Mouse (Mus musculus): Measurements from ENCODE around the gene Gm21119. TPM values are rescaled to one million over a fixed set of nuclear protein-coding genes. Genes with fewer than 3 reads are reported as not detected.
"Not testable (repeated sequence)": the region's sequence is repeated elsewhere in the genome, so short reads cannot be mapped to it uniquely, and the experiment has no call there.

The Gm21119 gene
- polyA plus RNA-seq (2016; fragmentation: Nextera tagmentation; extraction: Ambion mirVana), result 0.08 and 0.09 TPM in 2 replicates

GRCm38 (mm10) chr8:20614619-20615018 is at the start of gene Gm21119:
Gene Gm21119 (plus strand): TSS chr8:20614919.
- H3K9ac ChIP-seq; H3K4me1 ChIP-seq; H3K4me3 ChIP-seq; H3K36me3 ChIP-seq; H3K27me3 ChIP-seq; H3K9me3 ChIP-seq; H3K27ac ChIP-seq; H3K4me2 ChIP-seq (replicated peaks); ATAC-seq (ENCODE audit: insufficient number of reproducible peaks, insufficient read depth, low FRiP score, low TSS enrichment): not testable (repeated sequence)
- WGBS, result no CpG with 5 or more reads among the region's 2 CpGs

- H3K27me3 ChIP-seq, result not testable (repeated sequence)
These were observed 48.0 kb upstream of the Gm21119 start for GRCm38 (mm10) chr8:20566753-20567152.

GRCm38 (mm10) chr8:20581081-20581480 is 33.6 kb upstream of the Gm21119 start:
- H3K4me3 ChIP-seq; H3K9me3 ChIP-seq; H3K27ac ChIP-seq; H3K9ac ChIP-seq; H3K4me2 ChIP-seq (replicated peaks); H3K27me3 ChIP-seq; ATAC-seq (ENCODE audit: insufficient number of reproducible peaks, insufficient read depth, low FRiP score, low TSS enrichment); H3K36me3 ChIP-seq; H3K4me1 ChIP-seq: not testable (repeated sequence)
- 91% methylated on average over 5 of the region's 6 CpGs for WGBS

More at GRCm38 (mm10) chr8:20566753-20567152, 48.0 kb upstream of the Gm21119 start:
- H3K36me3 ChIP-seq; H3K9me3 ChIP-seq; H3K27ac ChIP-seq; ATAC-seq (ENCODE audit: insufficient number of reproducible peaks, insufficient read depth, low FRiP score, low TSS enrichment); H3K4me1 ChIP-seq; H3K4me2 ChIP-seq (replicated peaks); H3K9ac ChIP-seq; H3K4me3 ChIP-seq: not testable (repeated sequence)
- 80% methylated on average over 1 of the region's 1 CpGs for WGBS

GRCm38 (mm10) chr8:20582772-20583171 is 31.9 kb upstream of the Gm21119 start:
- not testable (repeated sequence) for H3K4me2 ChIP-seq (replicated peaks); H3K4me3 ChIP-seq; H3K9me3 ChIP-seq; H3K9ac ChIP-seq; H3K36me3 ChIP-seq; H3K27me3 ChIP-seq; H3K27ac ChIP-seq; ATAC-seq (ENCODE audit: insufficient number of reproducible peaks, insufficient read depth, low FRiP score, low TSS enrichment); H3K4me1 ChIP-seq
- 80% methylated on average over 4 of the region's 6 CpGs for WGBS

- ATAC-seq (ENCODE audit: insufficient number of reproducible peaks, insufficient read depth, low FRiP score, low TSS enrichment), result peak; percentile 69; the same call in 1 of the 2 replicates
- H3K27ac ChIP-seq; H3K9me3 ChIP-seq; H3K9ac ChIP-seq; H3K4me1 ChIP-seq; H3K4me3 ChIP-seq; H3K27me3 ChIP-seq; H3K36me3 ChIP-seq; H3K4me2 ChIP-seq (replicated peaks): not testable (repeated sequence)
- 29% methylated on average over 9 of the region's 12 CpGs for WGBS
These were observed 26.2 kb upstream of the Gm21119 start for GRCm38 (mm10) chr8:20588268-20589177.

GRCm38 (mm10) chr8:20589178-20589539 is 25.6 kb upstream of the Gm21119 start:
- H3K9ac ChIP-seq; H3K9me3 ChIP-seq; H3K4me2 ChIP-seq (replicated peaks); H3K27me3 ChIP-seq; H3K36me3 ChIP-seq; H3K4me3 ChIP-seq; H3K4me1 ChIP-seq; H3K27ac ChIP-seq: not testable (repeated sequence)
- WGBS, result 77% methylated on average over 2 of the region's 4 CpGs
- peak; percentile 47; the same call in 1 of the 2 replicates for ATAC-seq (ENCODE audit: insufficient number of reproducible peaks, insufficient read depth, low FRiP score, low TSS enrichment)

GRCm38 (mm10) chr8:20590117-20590997 is 24.4 kb upstream of the Gm21119 start:
- H3K27ac ChIP-seq; ATAC-seq (ENCODE audit: insufficient number of reproducible peaks, insufficient read depth, low FRiP score, low TSS enrichment): not testable (repeated sequence)

GRCm38 (mm10) chr8:20591002-20591401 is 23.7 kb upstream of the Gm21119 start:
- 88% methylated on average over 5 of the region's 8 CpGs for WGBS
- H3K27ac ChIP-seq; H3K27me3 ChIP-seq; H3K4me3 ChIP-seq; ATAC-seq (ENCODE audit: insufficient number of reproducible peaks, insufficient read depth, low FRiP score, low TSS enrichment); H3K36me3 ChIP-seq; H3K4me2 ChIP-seq (replicated peaks); H3K4me1 ChIP-seq; H3K9ac ChIP-seq; H3K9me3 ChIP-seq: not testable (repeated sequence)

More at GRCm38 (mm10) chr8:20590117-20590997, 24.4 kb upstream of the Gm21119 start:
- H3K36me3 ChIP-seq; H3K4me1 ChIP-seq; H3K9me3 ChIP-seq; H3K4me3 ChIP-seq; H3K4me2 ChIP-seq (replicated peaks); H3K27me3 ChIP-seq; H3K9ac ChIP-seq: not testable (repeated sequence)
- WGBS, result 72% methylated on average over 4 of the region's 9 CpGs

GRCm38 (mm10) chr8:20592732-20593272 is 21.9 kb upstream of the Gm21119 start:
- not testable (repeated sequence) for ATAC-seq (ENCODE audit: insufficient number of reproducible peaks, insufficient read depth, low FRiP score, low TSS enrichment)

GRCm38 (mm10) chr8:20593841-20594240 is 20.9 kb upstream of the Gm21119 start:
- H3K36me3 ChIP-seq; H3K4me3 ChIP-seq; H3K27me3 ChIP-seq; H3K4me1 ChIP-seq; H3K9ac ChIP-seq; ATAC-seq (ENCODE audit: insufficient number of reproducible peaks, insufficient read depth, low FRiP score, low TSS enrichment); H3K9me3 ChIP-seq; H3K4me2 ChIP-seq (replicated peaks); H3K27ac ChIP-seq: not testable (repeated sequence)
- no CpG with 5 or more reads among the region's 4 CpGs for WGBS

More at GRCm38 (mm10) chr8:20592732-20593272, 21.9 kb upstream of the Gm21119 start:
- H3K27ac ChIP-seq; H3K4me2 ChIP-seq (replicated peaks); H3K9me3 ChIP-seq; H3K27me3 ChIP-seq; H3K9ac ChIP-seq; H3K36me3 ChIP-seq; H3K4me3 ChIP-seq; H3K4me1 ChIP-seq: not testable (repeated sequence)
- 63% methylated on average over 1 of the region's 5 CpGs for WGBS

- not testable (repeated sequence) for H3K4me3 ChIP-seq; H3K27ac ChIP-seq; H3K9ac ChIP-seq; H3K9me3 ChIP-seq; H3K4me1 ChIP-seq; H3K4me2 ChIP-seq (replicated peaks); H3K36me3 ChIP-seq; H3K27me3 ChIP-seq
- 84% methylated on average over 6 of the region's 9 CpGs for WGBS
- 0 out of 2 replicates have a peak, but pooled peaks have one; percentile 52 for ATAC-seq (ENCODE audit: insufficient number of reproducible peaks, insufficient read depth, low FRiP score, low TSS enrichment)
These were observed 18.5 kb upstream of the Gm21119 start for GRCm38 (mm10) chr8:20596081-20596841.

Measured in embryonic facial prominence, embryonic 12.5 days (tissue).